Mouse (Mus musculus) neural tube, embryonic 14.5 days (tissue): Measurements from ENCODE around the gene Hist1h2bg. TPM values are rescaled to one million over a fixed set of nuclear protein-coding genes. Genes with fewer than 3 reads are reported as not detected.
"Not testable (repeated sequence)": the region's sequence is repeated elsewhere in the genome, so short reads cannot be mapped to it uniquely, and the experiment has no call there.

Experiments
- ATAC-seq: fragments of 200-750 bp; cut with Nextera tagmentation; 2 replicates; pipeline ENCODE4 v1.8.0; 2017; ENCODE audit warnings: low read depth, mild to moderate bottlenecking, moderate TSS enrichment, moderate library complexity
- H3K27ac ChIP-seq: fragments of 300-500 bp; sonication (generic); 2 replicates; pipeline ENCODE4 v1.5.1; 2014; ENCODE audit warnings: low read depth, mild to moderate bottlenecking, control low read depth, low read length, moderate library complexity, mixed read lengths
- H3K27me3 ChIP-seq: fragments of 300-500 bp; sonication (generic); 2 replicates; pipeline ENCODE4 v1.6.1; 2014; ENCODE audit warnings: low read length; ENCODE audit not compliant: control insufficient read depth, insufficient read depth
- H3K36me3 ChIP-seq: fragments of 300-500 bp; sonication (generic); 2 replicates; pipeline ENCODE4 v1.6.1; 2014; ENCODE audit warnings: low read length, mixed read lengths; ENCODE audit not compliant: control insufficient read depth, insufficient read depth
- H3K4me1 ChIP-seq: fragments of 300-500 bp; sonication (generic); 2 replicates; pipeline ENCODE4 v1.6.1; 2014; ENCODE audit warnings: low read length; ENCODE audit not compliant: control insufficient read depth, insufficient read depth
- H3K4me2 ChIP-seq: fragments of 300-500 bp; sonication (generic); 2 replicates; pipeline ENCODE4 v1.6.1; 2014; ENCODE audit warnings: mild to moderate bottlenecking, low read depth, low read length, control low read depth
- H3K4me3 ChIP-seq: fragments of 300-500 bp; sonication (generic); 2 replicates; pipeline ENCODE4 v1.5.1; 2014; ENCODE audit warnings: low read depth, low read length, control low read depth, mixed read lengths
- H3K9ac ChIP-seq: fragments of 300-500 bp; sonication (generic); replicated peaks from 2 replicates; pipeline ENCODE4 v1.6.1; 2014; ENCODE audit warnings: low read depth, mild to moderate bottlenecking, control low read depth, low read length, mixed read lengths
- H3K9me3 ChIP-seq: fragments of 300-500 bp; sonication (generic); 2 replicates; pipeline ENCODE4 v1.6.1; 2016; ENCODE audit warnings: low read length; ENCODE audit not compliant: control insufficient read depth
- WGBS: fragments of 180-500 bp; shearing (Covaris S2); extraction: QIAGEN DNeasy Blood & Tissue Kit; methylation state at CpG from one replicate; pipeline ENCODE4 v1.1.7; 2014; 5-methylcytosine and 5-hydroxymethylcytosine counted together
- polyA plus RNA-seq: library from polyadenylated mRNA; unstranded; fragments of >200 nt; fragmentation: Nextera tagmentation; extraction: Ambion mirVana; gene quantifications from 2 replicates; pipeline ENCODE4 v1.2.1, GENCODE M21; 2014

The Hist1h2bg gene
- polyA plus RNA-seq, 1 experiment from 2014 or later = 0.75 TPM

DNA sequence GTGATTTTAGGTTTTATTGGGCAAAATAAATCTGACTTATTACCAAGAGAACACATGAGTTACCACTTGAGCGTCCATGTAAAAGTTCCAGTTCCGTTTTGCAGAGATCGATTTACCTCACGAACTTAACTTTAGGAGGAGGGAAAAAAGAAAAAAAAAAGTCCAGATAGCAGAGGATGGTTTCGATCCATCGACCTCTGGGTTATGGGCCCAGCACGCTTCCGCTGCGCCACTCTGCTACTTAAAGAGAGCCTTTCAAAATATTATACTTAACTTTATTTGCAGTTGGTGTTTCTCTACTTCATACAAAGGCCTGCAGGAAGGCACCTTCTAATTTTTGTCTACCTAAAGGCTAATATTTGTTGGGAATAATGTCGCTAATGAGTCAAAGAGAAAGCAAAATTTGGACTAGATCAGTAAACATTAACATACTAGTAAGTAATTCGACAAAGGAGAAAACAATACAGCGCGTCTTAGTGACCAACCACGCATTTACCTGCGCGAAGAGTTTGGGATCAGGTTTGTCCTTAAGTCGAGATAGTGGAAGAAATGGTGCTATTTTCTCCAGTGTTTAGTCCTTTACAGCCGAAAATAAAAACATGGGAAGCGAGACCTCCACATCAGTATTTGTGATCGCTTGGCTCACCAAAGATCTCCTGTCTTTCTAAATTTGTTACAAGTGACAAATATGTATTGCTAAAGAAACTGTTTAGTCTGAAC, 40.9 kb upstream of the Hist1h2bg start:
- H3K4me1 ChIP-seq = peaks cover 31% of the 10 kb centered on the region
- no peaks in the 10 kb centered on the region for H3K27me3 ChIP-seq
- ATAC-seq = peak; percentile 22; the same call in 1 of the 2 replicates
- H3K27ac ChIP-seq = peak overlapping the region; percentile 96
- no peaks in the 10 kb centered on the region for H3K9me3 ChIP-seq
- H3K4me3 ChIP-seq = peak overlapping the region; percentile 42
- WGBS = under 1% methylated on average over 20 of the region's 20 CpGs
- no peaks in the 10 kb centered on the region for H3K36me3 ChIP-seq
- peak overlapping the region; percentile 70 for H3K4me2 ChIP-seq
- peak overlapping the region; percentile 78 for H3K9ac ChIP-seq

- Histone ChIP-seq H3K36me3 (no peaks in the 10 kb centered on the region), H3K4me2 (peak within 1 kb of the TSS; percentile 70), H3K9me3 (no peaks in the 10 kb centered on the region), H3K9ac (peak within 1 kb of the TSS; percentile 78), H3K27ac (peak within 1 kb of the TSS; percentile 96), H3K4me3 (peak within 1 kb of the TSS; percentile 42), H3K4me1 (peaks cover 35% of the 10 kb centered on the region), H3K27me3 (no peaks in the 10 kb centered on the region)
- peak; percentile 89 for ATAC-seq
- WGBS = under 1% methylated on average over 58 of the region's 70 CpGs
These were observed 40.0 kb upstream of the Hist1h2bg start, which contains the start of gene Hist1h4h for GRCm38 (mm10) chr13:23530901-23531875. TSS of gene Hist1h4h (plus strand) at chr13:23531050.

- ATAC-seq = no peak
- Histone ChIP-seq H3K27me3 (no peaks in the 10 kb centered on the region), H3K4me3 (peak overlapping the region; percentile 42), H3K9ac (peak overlapping the region; percentile 64; the same call in 1 of the 2 replicates), H3K4me2 (peak overlapping the region; percentile 70), H3K4me1 (peaks cover 31% of the 10 kb centered on the region), H3K36me3 (no peaks in the 10 kb centered on the region), H3K9me3 (no peaks in the 10 kb centered on the region), H3K27ac (peak overlapping the region; percentile 96; the same call in 1 of the 2 replicates)
- 27% methylated on average over 9 of the region's 9 CpGs for WGBS
These were observed 38.7 kb upstream of the Hist1h2bg start for GRCm38 (mm10) chr13:23532262-23533075.

DNA sequence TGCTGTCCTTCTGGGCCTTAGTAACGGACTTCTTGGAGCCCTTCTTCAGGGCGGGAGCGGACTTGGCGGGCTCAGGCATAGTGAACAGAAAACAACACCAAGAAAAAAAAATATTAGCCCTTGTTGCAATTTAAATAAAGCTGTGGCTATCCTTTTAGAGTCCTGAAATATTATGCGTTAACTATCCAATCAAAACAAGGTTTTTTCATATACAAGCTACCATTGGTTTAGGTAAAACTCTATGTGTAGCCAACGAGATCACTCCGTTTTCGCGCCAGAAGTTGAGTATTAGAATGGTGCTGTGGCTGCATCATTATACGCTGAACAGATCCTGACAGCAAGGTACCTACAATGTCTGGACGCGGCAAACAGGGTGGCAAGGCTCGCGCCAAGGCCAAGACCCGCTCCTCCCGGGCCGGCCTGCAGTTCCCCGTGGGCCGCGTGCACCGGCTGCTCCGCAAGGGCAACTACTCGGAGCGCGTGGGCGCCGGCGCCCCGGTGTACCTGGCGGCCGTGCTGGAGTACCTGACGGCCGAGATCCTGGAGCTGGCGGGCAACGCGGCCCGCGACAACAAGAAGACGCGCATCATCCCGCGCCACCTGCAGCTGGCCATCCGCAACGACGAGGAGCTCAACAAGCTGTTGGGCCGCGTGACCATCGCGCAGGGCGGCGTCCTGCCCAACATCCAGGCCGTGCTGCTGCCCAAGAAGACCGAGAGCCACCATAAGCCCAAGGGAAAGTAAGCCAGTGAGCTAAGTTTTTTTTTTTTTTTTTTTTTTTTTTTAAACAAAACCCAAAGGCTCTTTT, 37.4 kb upstream of the Hist1h2bg start, which contains the start of gene Hist1h2af:
TSS of gene Hist1h2af (plus strand) at position 347 of the 808 bp plus-strand sequence.
- not testable (repeated sequence) for H3K27me3 ChIP-seq, H3K36me3 ChIP-seq, H3K9ac ChIP-seq, H3K9me3 ChIP-seq
- Histone ChIP-seq H3K4me2 (peak within 1 kb of the TSS; percentile 70), H3K4me3 (peak within 1 kb of the TSS; percentile 40), H3K27ac (peak within 1 kb of the TSS; percentile 70), H3K4me1 (peaks cover 31% of the 10 kb centered on the region)
- peak; percentile 32; the same call in 1 of the 2 replicates for ATAC-seq
- 1% methylated on average over 22 of the region's 53 CpGs for WGBS

GRCm38 (mm10) chr13:23534368-23535131, 36.6 kb upstream of the Hist1h2bg start:
- Histone ChIP-seq H3K4me3 (peak overlapping the region; percentile 40), H3K27ac (peak overlapping the region; percentile 39), H3K27me3 (no peaks in the 10 kb centered on the region), H3K9me3 (no peaks in the 10 kb centered on the region), H3K4me1 (peaks cover 31% of the 10 kb centered on the region), H3K9ac (no peak overlapping the region; the same call in 1 of the 2 replicates), H3K4me2 (peak overlapping the region; percentile 70), H3K36me3 (no peaks in the 10 kb centered on the region)
- WGBS = under 1% methylated on average over 15 of the region's 15 CpGs
- ATAC-seq = no peak

DNA sequence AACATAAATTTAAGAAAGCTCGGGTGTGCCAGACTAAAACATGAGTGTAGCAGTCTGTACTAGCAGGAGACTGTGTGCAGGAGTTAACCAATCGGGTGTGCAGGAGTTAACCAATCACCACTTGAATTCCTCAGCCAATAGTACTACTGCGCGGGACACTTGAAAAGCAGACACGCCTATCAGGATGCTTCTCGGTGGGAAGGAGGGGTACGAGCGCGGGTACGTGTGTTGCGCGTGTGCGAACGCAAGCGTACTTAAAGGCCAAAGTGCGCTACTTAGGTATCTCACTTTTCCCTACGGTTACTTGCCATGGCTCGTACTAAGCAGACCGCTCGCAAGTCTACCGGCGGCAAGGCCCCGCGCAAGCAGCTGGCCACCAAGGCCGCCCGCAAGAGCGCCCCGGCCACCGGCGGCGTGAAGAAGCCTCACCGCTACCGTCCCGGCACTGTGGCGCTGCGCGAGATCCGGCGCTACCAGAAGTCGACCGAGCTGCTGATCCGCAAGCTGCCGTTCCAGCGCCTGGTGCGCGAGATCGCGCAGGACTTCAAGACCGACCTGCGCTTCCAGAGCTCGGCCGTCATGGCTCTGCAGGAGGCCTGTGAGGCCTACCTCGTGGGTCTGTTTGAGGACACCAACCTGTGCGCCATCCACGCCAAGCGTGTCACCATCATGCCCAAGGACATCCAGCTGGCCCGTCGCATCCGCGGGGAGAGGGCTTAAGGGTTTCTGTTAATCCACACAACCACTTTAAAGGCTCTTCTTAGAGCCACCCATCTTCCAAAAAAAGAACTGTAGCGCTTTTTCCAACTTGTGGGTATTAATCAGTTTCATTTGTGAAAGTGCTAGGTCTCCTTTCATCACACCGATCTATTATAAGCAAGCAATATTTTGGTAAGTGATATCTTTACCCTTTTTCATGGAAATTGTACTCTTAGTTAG, 35.8 kb upstream of the Hist1h2bg start, which contains the start of gene Hist1h3g:
TSS of gene Hist1h3g (plus strand) at position 286 of the 939 bp plus-strand sequence.
- H3K9me3 ChIP-seq, H3K36me3 ChIP-seq, H3K9ac ChIP-seq, H3K27me3 ChIP-seq: not testable (repeated sequence)
- Histone ChIP-seq H3K4me1 (peaks cover 27% of the 10 kb centered on the region), H3K27ac (peak within 1 kb of the TSS; percentile 39), H3K4me3 (peak within 1 kb of the TSS; percentile 40), H3K4me2 (peak within 1 kb of the TSS; percentile 70)
- under 1% methylated on average over 32 of the region's 62 CpGs for WGBS
- peak; percentile 90 for ATAC-seq
